Mouse (Mus musculus) heart, postnatal 14 days (tissue): ENCODE data around the gene Cetn4. TPM values are rescaled to one million over a fixed set of nuclear protein-coding genes. Genes with fewer than 3 reads are reported as not detected.
A peak's percentile ranks its signal among the peaks of the same experiment; 100 is the strongest.

Experiments used
- DNase-seq, 2 experiments: peaks; one replicate each; pipeline ENCODE4 v3.0.0; 2021 to 2022
- intact Hi-C: fragments of 180-260 bp; cut with DNase I; formaldehyde crosslinking; loops from one replicate; pipeline ENCODE4 v1.15.1; 2025
- total RNA-seq, 2 experiments: library from RNA; stranded (reverse); gene quantifications; 2 replicates each; pipeline ENCODE4 v1.2.3; 2021

The Cetn4 gene
- total RNA-seq, 2 experiments from 2014 or later = 0.76 to 0.79 TPM

DNA sequence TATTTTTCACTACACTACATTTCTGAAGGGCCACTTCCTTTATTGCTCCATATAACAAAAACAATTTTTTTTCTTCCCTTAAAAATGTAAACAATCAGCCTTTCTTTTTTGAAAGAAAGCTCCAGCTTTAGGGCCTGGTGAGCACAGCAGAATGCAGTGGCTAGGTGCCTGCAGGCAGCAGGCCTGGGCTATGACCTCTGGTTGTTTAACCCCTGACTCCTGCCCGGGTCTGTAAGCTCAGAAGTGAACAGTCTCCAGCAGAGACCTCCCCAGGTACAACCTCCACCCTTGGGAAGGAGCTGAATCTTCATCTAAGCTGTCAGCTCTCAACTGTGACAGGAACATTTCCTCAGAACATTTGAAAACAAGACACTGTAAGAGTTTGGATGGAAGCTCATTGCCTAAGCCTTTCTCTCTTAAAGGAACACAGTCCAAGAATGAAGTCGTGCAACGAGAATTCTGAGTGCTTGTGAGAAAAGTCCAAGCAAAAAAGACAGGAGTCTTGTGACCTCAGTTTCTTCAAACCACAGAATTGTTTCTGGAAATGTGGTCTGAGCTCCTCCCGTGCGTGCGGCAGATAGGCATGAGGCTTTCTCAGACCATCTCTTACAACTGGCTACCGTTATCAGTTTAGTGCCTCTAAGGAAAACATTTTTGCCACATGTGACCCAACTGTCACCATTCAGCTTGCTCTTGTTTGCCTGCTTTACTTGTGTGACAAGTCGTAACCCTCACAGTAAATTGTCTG lies 8.9 kb downstream of the Cetn4 start:
- no peak for DNase-seq
- intact Hi-C loops = no loop called here

- intact Hi-C loops = no loop called here
- DNase-seq = peak; percentile 31 to 52
Measured at GRCm38 (mm10) chr3:37302685-37303084, 9.8 kb downstream of the Cetn4 start.

GRCm38 (mm10) chr3:37299470-37299869 lies 13.0 kb downstream of the Cetn4 start:
- intact Hi-C loops = no loop called here
- no peak for DNase-seq

- intact Hi-C loops = no loop called here
- DNase-seq = no peak
Measured at GRCm38 (mm10) chr3:37292654-37293053, 19.9 kb downstream of the Cetn4 start.

DNA sequence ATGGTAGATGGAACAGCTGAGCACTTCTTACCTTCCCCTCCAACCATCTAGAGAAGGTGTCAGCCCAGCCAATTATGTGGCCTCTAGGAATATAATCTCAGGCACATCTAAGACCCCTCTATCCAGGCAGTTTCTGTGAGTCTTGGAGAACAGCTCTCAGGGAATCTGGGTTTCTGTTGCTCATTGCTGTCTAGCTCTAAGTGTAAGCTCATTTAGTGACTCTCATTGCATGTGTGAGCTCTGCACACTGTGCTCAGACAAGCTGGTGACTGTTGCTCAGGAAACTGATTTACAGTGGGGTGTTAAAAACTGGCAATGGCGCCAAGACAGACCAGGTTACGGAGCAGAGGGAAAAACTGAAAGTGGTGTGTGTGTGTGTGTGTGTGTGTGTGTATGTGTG lies 20.6 kb downstream of the Cetn4 start:
- no peak for DNase-seq
- intact Hi-C loops = no loop called here

DNA sequence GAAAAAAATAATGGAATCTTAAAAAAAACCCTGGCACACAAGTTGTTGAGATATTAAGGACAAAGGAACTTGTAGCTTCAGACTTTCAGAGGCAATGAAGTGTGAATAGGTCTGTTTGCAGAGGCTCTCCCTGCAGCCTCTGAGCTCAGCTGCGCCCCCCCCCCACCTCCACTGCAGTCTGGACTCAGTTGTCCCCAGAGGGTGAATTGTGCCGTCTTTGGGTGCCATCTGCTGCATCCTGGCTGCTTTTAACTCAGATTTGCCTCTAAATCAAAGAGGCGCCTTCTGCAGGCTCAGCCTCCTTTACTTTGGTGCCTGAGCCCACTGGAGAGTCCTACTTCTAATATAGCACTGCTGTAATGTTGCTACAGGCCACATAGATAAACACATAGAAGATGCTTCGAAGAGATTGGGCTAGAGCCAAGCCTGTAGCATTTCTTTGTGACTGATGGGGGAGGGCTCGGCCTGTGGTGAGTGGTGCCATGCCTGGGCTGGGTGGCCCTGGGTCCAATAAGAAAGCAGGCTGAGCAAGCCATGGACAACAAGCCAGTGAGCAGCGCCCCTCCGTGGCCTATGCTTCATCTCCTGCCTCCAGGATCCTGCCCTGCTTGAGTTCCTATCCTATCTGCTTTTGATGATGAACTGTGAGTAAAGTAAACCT lies 21.5 kb downstream of the Cetn4 start:
- no peak for DNase-seq
- intact Hi-C loops = no loop called here

- DNase-seq = no peak
- intact Hi-C loops = no loop called here
Measured at GRCm38 (mm10) chr3:37289237-37289636, 23.3 kb downstream of the Cetn4 start.

DNA sequence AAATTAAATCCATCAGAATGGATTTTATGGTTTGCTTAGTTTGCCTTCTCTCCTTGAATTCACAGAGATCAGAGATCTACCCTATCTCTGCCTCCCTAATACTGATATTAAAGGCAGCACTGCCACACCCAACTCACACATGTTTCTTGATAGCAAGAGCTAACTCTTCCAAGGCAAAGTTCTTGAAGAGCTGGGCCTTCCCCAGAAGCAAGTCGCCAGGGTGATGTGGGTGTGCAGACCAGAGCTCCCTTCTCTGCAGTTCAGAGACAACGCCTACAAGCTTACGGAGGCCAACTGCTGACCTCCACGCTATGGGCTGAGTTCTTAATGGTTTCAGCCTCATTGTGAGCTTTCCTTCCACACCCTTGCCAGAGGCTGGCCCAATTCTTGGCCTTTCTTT lies 29.3 kb downstream of the Cetn4 start:
- DNase-seq = no peak
- intact Hi-C loops = no loop called here

- intact Hi-C loops = no loop called here
- no peak for DNase-seq
Measured at GRCm38 (mm10) chr3:37282299-37282922, 30.1 kb downstream of the Cetn4 start.

DNA sequence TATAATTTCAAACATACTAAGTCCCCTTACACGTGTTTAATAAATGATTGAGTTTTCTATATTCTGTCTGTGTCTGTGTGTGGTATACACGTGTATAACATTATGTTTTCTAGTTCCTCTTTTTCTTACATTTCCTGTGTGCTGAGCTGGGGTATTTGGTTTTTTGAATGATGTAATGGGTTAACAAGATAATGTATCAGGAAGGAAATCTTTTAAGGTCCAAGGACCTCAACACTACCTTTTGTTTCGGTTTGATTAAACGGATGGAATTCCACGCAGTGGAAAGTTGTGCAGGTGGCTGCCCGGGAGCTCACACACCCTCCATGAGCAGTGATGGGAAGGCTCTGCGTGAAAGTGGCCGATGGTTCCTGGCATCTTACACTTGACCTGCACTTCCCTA lies 31.6 kb downstream of the Cetn4 start:
- intact Hi-C loops = no loop called here
- no peak for DNase-seq

DNA sequence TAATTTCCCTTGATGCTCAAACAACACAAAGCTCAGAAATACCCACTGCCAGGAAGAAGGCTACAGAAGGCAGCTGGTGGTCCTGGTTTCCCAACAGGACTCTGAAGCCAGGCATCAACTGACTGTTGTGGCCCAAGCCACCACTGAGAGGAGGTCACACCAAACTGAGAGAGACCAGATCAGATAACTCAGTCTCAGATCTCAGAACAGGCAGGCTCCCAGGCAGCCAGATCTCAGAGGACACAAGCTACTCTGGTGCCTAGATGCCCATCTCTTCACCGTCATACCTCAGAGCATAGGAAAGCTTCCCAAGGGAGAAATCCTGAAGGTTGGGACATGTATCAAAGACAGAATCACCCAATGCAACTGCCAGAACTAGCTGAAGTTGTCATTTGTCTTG lies 32.3 kb downstream of the Cetn4 start:
- no peak for DNase-seq
- intact Hi-C loops = no loop called here

- intact Hi-C loops = no loop called here
- DNase-seq = no peak
Measured at GRCm38 (mm10) chr3:37274661-37275060, 37.8 kb downstream of the Cetn4 start.

DNA sequence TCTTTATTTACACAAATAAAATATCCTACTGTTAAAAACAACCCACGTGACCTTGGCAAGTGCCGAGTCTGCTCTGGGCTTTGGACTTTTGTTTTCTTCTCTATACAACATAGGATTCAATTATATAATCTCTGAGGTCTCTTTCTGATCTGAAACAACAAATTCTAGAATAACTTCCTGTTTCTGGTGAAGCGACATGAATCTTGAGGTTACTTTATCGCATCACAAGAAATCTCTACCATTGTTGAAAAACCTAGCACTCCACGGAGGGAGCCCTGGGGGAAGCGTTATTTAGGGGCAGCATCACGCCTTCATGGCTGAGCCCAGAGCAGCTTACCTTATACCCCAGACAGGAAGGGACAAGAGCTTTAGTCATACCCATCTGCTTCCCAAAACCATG lies 39.4 kb downstream of the Cetn4 start:
- no peak for DNase-seq
- intact Hi-C loops = no loop called here

GRCm38 (mm10) chr3:37271209-37271608 lies 41.3 kb downstream of the Cetn4 start:
- DNase-seq = peak; percentile 35 to 65
- intact Hi-C loops = no loop called here

DNA sequence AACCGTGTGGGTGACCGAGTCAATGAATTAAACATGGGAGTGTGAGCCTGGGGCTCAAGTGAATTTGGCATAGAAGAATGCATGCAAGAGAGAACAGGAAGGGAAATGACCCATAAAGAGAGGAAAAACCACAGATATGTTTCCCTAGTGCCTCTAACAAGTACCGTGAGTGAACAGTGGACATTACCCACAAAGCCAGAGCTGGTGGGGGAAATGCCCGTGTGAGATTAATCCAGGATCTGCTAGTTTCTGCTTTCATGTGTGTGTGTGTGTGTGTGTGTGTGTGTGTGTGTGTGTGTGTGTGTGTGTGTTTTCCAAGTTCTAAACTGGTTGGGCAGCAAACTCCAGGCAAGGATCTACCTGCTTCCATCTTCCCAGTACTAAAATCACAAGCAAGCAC lies 42.6 kb downstream of the Cetn4 start:
- intact Hi-C loops = no loop called here
- no peak for DNase-seq

DNA sequence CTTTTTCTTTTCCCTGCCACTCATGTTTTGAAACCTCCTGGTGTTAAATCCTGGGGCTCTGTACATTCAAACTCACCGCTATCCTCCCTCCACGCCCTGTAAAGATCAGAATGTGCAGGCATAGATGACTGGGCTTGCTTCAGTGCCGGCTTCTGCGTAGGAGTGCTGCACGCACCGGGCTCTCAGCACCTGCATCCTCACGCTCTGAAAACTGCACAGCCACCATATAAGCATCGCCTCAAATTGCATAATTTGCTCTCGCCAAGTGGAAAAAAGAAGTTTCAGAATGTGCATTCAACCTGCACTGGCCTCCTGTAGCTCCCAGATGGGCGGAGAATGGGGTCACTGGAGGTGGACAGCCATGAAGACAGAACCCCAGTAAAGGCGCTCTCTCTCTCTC lies 44.2 kb downstream of the Cetn4 start:
- DNase-seq = no peak
- intact Hi-C loops = no loop called here

- intact Hi-C loops = no loop called here
- DNase-seq = no peak
Measured at GRCm38 (mm10) chr3:37259331-37259999, 53.0 kb downstream of the Cetn4 start.

DNA sequence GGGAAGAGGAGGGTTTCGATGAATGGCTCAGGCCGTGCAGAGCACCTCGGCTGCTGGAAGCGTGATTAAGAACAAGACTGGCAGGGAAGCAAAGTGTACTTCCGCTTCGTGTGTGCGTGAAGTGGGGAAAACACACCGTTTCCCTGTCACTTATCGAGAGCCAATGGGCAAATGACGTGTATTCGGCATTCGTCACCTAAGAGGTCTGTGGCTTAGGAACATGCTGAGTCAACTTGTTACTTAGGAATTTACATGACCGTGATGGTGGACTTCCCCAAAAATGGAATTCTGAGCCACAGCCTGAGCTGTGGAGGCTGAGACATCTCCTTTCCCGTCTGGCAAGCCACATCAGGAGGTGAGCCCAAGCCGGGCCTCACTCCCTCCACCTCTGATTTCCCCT lies 54.7 kb downstream of the Cetn4 start:
- intact Hi-C loops = no loop called here
- no peak for DNase-seq
